Mouse (Mus musculus): Measurements from ENCODE around the gene Mrm1.

Mrm1 gene

DNA sequence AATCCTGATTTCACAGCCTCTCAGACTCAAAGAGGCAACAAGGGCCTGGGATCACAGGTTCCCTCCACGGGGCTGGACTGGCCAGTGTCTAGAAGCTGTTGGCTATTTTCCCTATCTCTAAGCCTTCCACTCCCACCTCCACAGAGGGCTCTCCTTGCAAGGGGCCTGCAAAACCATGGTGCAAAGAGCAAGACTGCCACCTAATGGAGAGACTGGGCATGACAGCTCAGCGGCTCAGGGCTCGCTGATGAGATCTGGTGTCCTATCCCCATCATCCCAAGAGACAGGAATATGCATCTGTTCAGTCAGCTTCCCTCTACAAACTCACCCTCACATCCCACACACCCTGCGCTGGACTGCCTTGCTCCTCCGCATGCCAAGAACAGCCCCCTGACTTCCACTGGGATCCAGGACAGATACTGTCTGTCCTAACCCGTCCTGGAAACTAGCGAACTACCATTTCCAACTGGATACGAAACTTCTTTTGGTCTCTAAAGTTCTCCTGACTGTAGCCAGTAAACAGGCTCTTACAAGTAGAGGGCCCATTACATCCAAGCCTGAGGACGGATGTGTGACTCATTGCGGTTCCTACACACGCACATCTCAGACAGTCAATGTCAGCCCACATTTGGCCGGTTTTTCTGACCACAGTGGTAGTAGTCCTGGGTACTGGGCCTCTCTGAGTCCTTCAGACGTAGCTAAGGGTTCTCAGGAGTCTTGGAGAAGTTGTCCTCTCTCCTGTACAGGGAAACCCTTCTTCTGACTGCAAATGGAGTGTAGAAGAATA is 5.4 kb downstream of the Mrm1 start:
- DNase-seq, result peak; percentile 52 to 58

- DNase-seq, result no peak
Measured at GRCm38 (mm10) chr11:84804373-84804772, 14.9 kb downstream of the Mrm1 start.

GRCm38 (mm10) chr11:84797627-84798353 is 21.5 kb downstream of the Mrm1 start:
- peak; percentile 27 to 43 for DNase-seq

DNA sequence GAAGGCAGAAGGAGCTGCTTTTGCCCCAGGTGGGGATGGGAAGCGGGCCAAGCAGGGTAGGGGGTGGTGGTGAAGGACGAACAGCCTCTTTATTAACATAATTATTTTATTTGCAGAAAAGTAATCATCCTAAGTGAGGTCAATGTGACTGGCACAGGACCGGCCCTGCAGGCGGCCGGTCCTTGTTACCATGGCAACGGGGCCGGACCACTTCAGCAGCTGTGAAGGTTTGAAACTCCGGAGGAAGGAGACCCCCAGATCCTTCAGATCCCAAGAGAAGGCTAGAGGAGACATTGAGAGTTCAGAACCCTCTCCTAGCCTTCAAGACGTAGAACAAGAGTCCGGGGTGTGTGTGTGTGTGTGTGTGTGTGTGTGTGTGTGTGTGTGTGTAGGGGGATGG is 22.3 kb downstream of the Mrm1 start:
- no peak for DNase-seq

GRCm38 (mm10) chr11:84794496-84795113 is 24.7 kb downstream of the Mrm1 start:
- DNase-seq, result peak; percentile 18 to 40

DNA sequence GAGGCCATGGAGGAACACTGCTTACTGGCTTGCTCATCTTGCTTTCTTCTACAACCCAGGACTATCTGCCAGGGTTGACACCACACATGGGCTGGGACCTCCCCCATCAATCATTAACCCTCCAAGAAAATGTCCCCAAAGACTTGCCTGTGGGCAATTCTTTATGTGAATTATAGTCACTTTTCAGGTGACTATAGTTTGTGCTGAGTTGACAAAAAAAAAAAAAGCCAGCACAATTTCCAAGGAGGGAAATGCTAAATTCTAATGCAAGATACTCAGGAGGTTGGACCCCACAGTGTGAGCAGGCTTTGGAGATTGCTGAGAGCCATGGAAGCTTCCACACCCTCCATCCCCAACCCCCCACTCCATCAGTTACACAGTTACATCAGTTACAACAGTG is 25.8 kb downstream of the Mrm1 start:
- DNase-seq, result no peak

GRCm38 (mm10) chr11:84790383-84790782 is 28.9 kb downstream of the Mrm1 start:
- no peak for DNase-seq

DNA sequence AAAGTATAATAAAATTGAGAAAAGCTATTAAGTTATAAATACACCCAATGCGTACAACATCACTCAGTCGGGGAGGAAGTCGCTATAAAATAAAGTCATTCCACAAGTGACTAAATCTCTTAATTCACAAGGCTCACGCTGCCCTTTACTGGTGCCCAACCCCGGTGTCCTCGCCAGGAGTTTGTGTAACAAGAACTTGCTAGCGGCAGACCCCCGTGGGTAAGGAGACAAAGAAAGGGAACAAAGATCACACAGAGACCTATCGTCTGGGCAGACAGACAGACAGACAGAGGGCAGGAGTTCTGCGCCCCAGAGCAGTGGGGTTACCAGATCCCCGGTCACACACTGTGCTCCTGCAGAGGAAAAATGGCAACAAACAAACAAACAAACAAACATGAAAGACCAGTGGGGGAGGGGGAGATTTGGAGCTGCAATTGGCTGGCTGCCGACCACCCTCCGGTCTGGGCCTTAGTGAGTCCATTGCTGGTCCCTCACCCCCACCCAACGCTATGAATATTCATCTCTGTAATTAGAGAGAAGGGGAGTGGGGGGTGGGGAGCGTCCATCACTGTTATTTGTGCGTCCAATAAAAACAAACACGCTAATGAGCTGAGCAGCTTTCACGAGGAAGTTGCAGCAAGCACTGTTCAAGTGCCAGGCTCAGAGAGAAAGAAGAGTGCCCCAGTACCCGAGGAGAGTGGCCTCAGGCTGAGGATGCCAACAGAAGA is 39.0 kb downstream of the Mrm1 start:
- no peak for DNase-seq

DNA sequence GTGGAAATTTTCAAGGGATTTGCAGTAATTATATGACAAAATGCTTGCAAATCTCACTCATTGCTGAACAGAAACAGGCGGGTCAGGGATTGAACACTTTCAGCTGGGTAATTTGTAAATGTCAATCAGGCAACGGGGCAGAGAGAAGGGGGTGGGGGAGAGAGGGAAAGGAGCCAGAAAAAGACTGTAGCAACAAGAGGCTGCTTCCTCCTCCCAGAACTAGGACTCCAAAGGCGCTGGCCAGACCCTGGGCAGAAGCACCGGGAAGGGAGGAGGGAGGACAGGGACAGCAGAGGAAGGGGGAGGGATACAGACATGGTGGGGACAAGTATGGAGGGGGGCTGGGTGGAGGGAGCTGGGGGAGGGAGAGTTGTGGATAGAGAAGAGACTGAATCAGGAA is 43.8 kb downstream of the Mrm1 start:
- DNase-seq, result no peak

GRCm38 (mm10) chr11:84774870-84775514 is 44.3 kb downstream of the Mrm1 start:
- DNase-seq, result no peak

DNA sequence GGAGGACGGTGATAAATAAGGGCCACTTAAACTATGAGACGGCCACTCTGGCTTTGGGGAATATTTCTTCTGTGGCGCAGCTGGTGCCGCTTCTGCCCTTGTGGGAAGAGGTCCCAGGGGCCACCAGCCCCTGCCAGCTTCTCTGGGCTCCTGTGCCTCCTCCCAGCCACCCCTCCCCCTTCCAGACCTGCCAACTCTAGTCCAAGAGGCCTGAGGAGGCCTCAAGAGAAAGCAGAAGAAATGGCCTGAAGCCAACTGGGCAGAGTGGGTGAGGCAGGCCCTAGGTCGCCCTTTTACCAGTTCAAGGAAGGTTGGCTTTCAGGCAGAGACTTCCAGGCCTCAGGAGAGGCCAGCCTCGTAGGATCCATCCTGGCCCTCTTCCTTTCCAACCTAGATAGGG is 51.4 kb downstream of the Mrm1 start:
- no peak for DNase-seq

GRCm38 (mm10) chr11:84765125-84765524 is 54.2 kb downstream of the Mrm1 start:
- no peak for DNase-seq

DNA sequence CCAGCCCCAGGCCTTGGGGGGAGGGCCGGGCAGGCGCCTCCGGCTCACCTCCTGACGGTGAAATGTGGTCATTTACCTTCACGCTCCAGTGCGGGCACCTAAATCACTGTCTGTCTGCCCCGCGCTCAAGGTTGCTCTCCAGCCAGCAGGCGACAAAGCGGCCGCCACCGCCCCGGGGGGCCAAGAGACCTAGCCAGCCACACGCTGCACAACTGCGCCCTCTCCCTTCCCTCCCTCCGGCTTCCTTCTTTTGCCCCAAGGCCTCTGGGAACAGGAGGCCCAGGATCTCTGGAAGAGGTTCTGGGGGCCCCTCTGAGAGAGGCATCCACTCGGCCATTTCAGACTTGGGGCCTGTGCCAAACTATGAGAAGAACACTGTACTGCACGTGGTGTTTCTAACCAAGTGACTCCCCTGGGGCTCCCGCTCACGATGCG is 54.8 kb downstream of the Mrm1 start:
- DNase-seq, result no peak

- no peak for DNase-seq
Measured at GRCm38 (mm10) chr11:84764116-84764515, 55.2 kb downstream of the Mrm1 start.

Data from lung, adult 18-20 months (tissue).